Mouse (Mus musculus): Measurements from ENCODE around the gene Ltbr.

The Ltbr gene

DNA sequence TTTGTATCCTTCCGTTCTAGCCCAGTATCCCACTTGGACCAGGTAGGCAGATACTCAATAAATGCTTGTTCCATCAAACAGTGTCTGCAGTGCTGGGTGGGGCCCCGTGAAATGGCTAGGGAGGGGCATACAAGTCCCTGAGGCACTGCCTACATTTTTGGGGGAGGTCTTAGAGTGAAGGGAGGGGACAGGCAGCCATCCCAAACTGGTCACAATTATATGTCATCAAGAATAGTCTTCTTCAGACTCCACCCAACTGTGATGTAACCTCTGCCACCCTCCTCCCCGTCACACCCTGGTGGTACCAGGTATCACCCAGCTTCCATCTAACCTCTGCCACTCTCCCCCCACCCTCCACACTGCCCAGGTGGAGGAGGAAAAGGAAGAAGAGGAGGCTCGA, 31.2 kb upstream of the Ltbr start:
- no peak for DNase-seq (ENCODE audit: low spot score)

DNA sequence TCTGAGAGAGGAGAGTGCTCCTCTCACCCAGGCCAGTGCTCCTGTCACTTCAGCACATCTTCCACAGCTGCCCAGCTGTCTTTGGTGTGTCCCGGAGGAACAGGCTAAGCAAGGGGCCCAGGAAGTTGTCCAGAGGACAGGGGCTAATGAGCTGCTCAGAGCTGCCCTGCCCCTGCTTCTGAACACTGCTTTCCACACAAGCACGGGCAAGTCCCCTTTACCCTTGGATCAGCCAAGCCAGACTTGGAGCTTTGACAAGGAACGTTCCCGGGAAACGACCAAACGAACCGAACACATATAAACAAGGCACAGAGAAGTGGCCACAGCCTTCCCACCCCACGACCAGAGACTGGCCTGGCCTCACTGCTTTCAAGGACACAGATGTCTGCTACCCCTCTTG, 30.4 kb upstream of the Ltbr start:
- DNase-seq (ENCODE audit: low spot score): peak; percentile 72

DNA sequence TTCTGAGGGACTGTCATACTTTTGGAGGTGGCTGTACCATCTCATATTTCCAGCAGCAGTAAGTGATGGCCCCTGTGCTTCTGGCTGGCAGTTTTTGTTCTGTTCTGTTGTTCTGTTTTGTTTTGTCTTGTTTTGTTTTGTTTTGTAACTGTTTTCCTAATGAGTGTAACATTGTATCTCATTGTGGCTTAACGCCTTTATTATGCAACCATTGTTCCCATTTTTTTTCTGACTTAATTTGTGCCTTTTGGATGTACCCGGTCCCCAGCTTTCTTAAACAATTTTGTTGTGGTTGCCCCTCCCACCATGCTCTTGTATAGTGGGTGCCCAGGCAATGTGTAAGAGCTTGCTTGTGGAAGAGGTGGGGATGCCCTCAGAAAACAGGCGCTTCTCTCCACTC, 28.5 kb upstream of the Ltbr start:
- no peak for DNase-seq (ENCODE audit: low spot score)

DNA sequence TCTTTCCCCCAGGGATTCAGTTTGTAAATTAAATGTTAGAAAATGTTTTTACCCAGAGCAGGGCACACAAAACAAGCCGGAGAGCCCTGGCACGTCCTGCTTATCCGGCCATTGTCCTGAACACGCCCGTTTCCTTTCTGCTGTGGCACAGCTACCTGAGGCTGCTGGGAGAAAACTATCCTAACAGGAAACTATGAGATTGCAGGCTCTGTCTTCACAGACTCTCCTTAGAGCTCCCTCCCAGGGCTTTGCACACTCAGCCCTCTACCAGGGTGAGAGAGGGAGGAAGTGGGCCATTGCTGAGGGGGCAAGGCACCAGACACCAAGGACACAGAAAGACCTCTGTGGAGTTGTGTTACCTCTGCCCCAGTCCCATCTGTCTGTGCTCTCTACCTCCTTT, 26.6 kb upstream of the Ltbr start:
- no peak for DNase-seq (ENCODE audit: low spot score)

DNA sequence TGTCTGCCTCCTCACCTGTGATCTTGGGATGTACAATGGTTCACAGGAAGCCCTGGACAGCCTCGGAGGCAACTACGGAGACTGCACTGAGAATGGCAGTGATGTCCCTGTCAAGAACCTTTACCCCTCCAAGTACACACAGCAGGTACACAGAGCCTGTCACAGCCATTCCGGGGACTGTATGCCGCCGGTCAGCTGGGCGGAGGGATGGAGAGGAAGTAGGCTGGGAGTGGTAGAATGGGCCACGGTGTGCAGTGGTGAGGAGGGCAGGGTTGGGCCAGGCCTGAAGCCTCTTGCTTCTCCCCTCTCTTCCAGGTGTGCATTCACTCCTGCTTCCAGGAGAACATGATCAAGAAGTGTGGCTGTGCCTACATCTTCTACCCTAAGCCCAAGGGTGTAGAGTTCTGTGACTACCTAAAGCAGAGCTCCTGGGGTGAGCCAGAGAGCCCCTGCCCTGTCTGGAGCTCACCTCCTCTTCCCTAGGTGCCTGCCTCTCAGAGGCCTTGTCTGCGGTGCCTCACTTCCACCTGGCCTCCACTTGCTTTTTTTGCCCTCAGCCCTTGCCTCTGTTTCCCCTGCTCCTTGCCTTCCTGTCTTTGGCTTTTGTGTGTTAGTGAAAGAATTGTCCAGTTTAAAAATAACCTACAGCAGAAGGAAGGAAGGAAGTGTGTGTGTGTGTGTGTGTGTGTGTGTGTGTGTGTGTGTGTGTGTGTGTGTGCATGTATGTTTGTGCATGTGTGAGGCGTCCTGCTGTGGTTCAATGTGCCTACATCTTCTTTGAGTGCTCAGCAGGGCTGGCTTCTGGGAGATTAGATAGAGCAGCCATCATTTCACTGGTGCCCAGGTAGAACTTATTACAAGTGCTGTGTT, 25.3 kb upstream of the Ltbr start:
- DNase-seq (ENCODE audit: low spot score): no peak

DNA sequence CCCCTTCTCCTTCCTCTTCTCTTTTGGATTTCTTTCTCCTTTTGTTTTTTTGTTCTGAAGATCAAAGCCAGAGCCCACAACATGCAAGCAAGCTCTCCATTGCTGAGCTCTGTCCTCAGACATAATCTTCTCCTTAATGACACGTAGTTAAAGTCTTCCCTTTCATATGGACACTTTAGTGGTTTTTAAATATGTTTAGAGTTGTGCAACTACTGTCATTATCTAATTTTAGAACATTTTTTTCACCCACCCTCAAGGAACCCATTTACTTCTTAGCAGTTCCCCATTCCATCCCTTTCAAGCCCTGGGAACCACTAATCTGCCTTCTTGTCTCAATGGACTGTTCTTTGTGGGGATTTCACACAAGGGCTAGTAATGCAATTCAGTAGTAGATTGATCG, 20.7 kb upstream of the Ltbr start:
- DNase-seq (ENCODE audit: low spot score): no peak

DNA sequence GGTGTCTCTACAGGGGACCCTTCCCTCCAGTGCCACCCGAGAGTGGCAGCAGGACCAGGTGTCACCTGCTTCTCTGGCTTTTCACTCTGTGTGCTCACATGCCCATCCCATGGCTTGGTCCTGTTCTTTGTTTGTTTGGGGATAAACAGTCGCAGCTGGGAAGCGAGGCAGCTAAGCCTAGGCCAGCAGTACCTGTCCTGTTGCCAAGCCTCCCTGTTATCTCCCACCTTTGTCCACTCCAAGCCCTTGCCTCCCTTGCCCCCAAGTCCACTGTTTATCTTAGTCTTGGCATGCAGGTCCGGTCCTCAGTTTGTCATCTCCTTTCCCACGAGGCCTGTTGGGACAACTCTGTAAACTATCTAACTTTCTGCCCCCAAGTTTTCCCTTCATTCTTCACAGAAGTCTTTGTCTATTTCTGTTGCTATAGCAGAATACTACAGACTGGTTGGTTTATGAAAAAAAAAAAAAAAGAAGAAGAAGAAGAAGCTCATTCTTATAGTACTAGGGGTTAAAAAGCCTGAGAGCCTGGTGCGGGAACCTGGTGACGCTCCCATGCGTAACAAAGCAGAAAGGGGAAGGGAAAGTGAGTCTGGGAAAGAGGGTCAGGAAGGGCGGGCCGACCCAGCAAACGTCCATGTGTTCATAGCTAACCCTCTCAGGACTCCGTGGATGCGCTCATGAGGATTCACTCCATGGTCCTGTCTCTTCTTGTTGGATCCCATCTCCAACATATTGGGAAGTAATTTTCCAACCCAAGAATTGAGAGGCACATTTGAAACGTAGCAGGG, 19.6 kb upstream of the Ltbr start:
- no peak for DNase-seq (ENCODE audit: low spot score)

DNA sequence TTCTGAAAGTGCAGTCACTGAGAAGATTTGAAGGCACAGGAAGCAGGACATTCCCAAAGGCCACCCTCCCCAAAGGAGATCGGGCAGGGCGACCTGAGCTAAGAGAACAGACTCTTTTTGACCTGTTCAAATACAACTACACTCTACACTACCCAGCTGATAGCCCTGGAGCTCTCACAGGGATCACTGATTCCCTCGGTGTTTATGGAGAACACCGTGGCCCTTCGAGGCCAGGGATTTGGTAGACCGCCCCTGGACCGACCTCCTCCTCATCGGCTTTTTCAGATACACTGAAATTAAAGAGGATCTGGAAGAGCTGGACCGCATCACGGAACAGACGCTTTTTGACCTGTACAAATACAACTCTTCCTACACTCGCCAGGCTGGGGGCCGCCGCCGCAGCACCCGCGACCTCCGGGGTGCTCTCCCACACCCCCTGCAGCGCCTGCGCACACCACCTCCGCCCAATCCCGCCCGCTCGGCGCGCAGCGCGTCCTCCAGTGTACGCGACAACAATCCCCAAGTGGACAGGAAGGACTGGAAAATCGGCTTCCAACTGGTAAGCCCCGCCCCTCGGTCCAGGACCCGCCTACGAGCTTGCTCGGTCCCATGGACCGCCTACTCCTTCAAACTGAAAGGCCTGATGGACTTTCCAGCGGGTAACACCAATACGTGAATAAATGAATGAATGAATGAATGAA, 17.1 kb upstream of the Ltbr start:
- DNase-seq (ENCODE audit: low spot score): peak; percentile 96

DNA sequence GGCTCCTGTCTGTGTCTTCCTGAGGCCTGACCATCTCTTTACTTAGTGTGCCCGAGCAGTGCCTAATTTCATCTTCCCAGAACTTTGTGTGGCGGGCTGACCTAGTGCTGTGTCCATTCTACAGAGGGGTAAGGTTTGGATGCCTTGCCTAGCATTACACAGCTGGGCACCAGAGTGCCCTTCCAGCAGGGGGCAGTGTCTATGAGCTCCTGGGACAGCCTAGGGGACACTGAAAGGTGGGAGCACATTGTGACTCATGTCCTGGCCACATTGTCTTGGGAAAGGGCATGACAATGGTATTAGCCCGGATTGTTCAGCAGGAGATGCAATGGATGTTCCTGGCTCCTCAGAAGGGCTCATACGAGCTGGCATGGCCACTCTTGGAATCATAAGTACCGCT, 14.6 kb upstream of the Ltbr start:
- peak; percentile 49 for DNase-seq (ENCODE audit: low spot score)

DNA sequence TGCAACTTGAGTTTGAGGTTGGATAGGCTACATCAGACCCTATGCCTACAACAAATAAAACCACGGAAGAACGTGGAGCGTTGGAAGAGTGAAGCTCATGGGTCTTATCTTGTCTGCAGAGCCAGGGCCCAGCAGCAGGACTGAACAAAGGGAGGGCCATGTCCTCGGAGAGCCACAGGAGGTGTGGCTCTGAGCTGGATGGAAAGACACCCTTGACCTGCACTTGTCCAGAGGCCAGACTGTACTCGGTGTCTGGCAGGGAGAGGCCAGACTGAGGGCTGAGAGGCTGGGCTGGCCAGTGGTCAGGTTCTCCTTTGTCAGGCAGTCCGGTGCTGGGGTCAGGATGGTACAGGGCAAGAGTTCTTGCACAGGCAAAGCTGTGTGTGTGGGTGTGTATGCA, 11.7 kb upstream of the Ltbr start:
- no peak for DNase-seq (ENCODE audit: low spot score)

DNA sequence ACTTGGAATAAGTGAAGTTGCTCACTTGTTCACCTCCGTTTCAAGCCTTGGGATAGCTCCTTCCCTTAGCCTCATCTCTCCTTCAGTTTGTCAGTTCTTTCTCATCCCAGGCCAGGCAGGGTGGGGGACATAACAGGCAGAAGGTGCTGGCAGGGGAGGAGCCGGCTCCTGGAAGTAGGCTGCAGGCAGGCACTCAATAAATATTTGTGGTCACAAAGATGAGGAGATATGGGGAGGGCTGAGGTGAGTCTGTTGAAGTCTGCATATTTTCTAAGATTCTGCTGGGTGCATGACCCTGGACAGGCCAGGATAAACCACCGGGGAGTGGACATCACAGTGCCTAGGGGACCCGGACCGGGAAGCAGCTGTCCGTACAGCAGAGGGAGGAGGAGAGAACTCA, 9.9 kb upstream of the Ltbr start:
- peak; percentile 32 for DNase-seq (ENCODE audit: low spot score)

DNA sequence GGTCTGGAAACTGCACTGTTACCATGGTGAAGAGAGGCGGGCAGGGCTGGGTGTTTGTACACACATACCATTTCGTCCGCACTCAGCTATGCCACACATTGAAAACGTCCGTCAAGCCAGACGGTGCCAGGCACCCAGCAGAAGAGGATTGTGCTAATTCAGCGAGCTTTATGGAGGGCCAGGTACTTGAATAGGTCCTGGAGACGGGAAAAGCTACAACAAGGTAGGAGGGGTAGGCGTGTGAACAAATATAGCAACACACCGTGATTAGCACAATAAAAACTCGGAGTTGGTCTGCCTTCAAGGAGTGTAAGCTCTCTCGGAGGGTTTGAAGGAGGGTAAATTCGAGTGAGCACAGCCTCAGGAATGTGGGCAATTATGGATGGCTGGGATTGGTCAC, 9.1 kb upstream of the Ltbr start:
- DNase-seq (ENCODE audit: low spot score): no peak

DNA sequence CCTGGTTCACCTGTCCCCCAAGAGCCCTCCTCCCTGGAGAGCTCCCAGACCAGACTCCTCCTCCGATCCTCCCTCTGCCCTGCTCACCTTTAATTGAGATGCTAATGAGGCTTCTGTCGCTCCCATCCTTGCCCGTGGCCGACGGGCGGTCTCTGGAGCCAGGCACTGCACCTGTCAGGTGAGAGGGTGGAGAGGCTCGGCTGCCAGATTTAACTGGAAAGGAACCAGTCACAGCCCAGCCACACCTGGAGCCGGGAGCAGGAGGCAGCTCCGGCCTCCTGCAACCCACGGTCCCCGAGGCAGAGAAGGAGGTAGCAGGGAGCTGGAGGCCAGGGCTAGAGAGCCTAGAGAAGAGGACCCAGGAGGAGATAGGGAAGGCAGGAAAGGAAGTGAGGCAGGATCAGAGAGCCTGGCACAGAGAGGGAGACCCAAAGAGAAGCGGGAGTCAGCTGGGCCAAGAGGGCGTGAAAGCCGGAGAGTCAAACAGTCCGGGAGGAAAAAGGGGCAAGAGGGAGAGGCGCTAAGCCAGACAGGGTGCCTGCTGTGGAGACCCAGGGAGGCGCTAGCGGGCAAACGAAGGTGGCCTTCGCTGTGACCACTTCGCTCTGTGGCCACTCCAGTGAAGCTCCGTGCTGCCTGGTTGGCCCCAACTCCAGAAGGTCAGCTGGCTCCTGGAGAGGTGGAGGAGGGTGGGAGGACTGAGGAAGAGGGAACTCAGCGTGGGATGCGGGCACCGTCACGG, 7.6 kb upstream of the Ltbr start:
- no peak for DNase-seq (ENCODE audit: low spot score)

DNA sequence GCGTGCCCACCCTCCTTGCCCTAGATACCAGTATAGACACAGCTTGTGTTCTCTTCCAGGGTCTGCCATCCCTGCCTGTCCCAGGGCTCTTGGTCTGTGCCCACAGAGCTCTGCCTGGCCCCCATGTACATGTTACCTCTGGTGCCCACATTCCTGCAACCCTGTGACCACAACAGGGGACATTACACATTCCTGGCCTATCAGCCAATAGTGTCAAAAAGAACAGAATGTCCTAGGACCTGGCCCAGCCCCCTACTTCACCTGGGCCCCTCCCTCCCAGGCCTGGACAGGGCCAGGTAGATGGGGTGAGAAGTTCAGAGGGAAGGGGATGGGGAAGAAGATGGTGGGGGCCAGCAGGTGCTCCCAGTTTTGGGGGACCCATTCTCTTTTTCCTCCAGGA, 6.6 kb upstream of the Ltbr start, which contains the start of gene Scnn1a:
TSS of gene Scnn1a (plus strand) at position 337 of the 400 bp plus-strand sequence.
- no peak for DNase-seq (ENCODE audit: low spot score)

DNA sequence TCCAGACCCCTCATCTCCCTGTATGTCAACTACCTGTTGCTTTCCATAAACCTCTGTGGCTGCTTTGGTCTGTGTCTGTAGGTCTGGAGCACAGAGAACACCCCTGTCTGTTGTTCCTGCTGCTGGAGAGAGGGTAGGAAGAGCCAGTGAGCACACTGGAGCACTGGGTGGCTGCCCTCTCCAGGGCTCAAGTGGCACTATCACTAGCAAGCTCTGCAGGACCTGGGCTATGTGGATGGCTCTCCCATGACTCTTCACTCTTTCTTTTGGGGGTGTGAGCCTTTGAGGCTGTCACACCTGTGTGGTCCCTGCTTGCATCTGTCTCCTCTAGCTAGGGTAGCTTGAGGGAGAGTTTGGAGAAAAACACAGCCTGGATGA, 6.2 kb upstream of the Ltbr start:
- no peak for DNase-seq (ENCODE audit: low spot score)

DNA sequence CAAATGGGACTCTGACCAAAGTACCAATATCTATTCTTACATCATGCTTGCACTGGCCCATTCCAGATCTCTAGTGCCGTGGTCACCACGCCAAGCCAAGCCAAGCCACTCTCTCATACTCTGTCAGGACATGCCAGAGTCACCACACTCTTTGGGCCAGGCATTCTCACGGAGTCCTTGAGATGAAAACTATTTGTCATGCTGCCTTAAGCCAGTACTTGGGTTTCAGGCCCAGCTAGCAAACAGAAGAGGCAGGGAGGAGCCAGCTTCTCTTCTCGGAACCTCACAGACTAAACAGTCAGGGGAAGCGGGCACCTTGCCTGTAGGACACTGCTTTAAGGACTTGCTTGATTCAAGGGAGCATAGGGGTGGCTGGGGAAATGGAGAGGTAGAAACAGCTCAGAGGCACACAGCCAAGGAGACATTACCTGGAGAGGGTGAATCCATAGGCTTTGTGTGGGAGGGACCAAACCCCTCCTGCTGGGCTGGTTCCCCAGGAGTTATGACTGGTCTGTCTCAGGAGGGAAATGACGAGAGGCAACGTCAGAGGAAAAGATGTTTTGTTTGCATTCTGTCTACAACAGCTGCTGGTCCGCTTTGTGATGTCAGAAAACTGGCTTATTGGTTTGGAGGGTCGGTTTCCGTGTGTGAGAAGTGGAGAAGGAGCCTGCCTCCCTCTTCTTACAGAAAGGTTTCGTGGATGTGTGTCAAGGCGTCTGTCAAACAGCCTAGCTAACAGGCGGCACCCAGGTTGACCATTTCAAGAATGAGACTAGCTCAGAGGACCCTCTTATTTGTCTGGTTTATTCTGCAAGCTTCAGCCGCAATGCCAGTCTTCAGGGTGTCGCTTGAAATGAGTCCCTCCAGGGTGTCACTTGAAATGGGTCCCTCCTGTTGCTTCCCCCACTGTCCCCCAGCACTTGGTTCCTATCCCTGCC, 5.6 kb upstream of the Ltbr start:
- DNase-seq (ENCODE audit: low spot score): peak; percentile 33

DNA sequence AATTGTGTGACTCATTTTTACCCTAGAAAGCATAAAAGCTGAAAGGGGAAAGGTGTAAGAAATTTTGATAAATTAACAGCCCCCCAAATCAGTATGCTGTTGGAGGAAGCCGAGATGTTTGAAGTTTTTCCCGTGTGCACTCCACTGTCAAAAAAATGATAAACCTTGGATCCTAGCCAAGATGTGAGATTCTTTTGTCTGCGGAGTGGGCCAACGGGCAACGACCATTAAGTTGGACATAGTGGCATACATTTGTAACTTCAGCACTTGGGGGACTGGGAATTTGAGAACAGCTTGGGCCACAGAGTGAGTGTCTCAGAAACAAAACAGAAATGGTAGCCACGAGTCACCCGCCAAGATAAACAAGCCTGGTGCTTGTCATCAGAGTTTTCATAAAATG, 3.4 kb upstream of the Ltbr start:
- no peak for DNase-seq (ENCODE audit: low spot score)

DNA sequence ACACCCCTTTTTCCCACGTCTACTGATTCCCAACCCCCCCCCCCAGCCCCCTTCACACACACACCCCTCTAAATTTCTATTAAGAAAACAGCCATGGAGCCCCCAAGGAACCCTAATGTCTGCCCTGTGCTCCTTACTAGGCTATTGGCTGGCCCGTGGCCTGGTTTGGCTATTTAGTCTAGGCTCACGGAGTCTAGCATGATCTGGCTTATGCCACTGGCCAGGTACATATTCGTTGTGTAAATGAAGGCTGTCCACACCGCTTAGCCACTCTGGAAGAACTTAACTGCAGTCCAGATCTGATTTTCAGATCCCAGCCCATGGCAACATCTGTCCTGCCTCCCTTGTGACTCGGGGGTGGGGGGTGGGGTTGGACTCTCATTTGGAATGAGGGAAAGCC, 1.1 kb upstream of the Ltbr start:
- no peak for DNase-seq (ENCODE audit: low spot score)

DNA sequence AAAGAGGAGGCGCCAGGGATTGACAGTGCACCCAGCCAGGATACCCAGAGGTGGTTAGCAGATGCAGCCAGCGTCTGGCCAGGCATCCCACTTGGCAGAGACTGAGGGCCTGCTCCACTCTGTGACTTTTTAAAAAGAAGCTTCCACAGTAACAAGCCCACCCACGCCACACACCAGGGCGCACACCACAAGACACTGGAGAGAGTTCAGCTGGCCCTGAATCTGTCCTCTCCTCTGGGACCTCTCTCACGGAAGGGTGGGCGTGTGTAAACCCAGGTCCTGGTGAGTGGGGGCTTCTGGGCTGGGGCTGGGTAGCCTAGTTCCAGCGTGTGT, 512 bp upstream of the Ltbr start:
- DNase-seq (ENCODE audit: low spot score): no peak

DNA sequence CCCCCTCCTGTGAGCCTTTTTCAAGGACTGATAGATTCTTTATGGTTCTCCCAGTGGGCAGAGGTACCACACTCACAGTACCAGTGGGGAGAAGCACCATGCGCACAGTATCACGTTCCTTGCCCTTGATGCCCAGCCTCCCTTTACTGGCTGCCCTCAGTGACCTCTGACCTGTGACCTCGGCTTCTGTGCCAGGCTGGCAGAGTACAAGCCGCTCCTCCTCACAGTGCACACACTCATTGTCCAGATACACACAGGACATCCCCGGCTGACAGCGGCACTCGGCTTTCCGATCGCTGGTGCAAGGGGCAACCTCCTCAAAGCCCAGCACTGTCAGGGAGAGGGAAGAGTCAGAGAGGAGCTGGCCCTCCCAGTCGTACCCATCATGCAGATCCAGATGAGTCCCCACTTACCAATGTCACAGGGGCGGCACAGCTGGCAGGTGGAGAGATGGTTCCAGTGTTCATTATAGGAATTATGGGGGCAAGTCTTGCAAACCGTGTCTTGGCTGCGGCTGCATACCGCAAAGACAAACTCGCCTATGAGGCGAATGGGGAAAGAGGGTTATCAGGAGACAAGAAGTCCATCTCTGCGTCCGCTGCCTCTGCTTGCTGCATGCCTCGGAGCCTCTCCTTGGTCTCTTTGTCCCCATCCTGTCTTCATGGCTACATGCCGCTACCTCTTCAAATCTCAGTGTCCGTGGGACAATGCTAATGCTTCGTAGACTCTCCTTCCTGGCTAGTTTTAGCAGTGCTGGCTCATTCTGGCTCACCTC, 917 bp downstream of the Ltbr start:
- no peak for DNase-seq (ENCODE audit: low spot score)
